Mouse (Mus musculus): Measurements from ENCODE around the gene Macrod2.

GRCm38 (mm10) chr2:142222137-142222921 is 1827.2 kb downstream of the Macrod2 start:
- no peak for TF ChIP-seq CTCF (IDR thresholded peaks at IDR 0.05; ENCODE audit: low read depth)
- no peak for TF ChIP-seq EP300 (IDR thresholded peaks at IDR 0.05; ENCODE audit: low read depth)
